Mouse (Mus musculus) megakaryocyte, embryonic 14.5 days (primary cell): ENCODE data around the gene Relt.

Source experiments
- FLI1 ChIP-seq: IDR thresholded peaks from 2 replicates; pipeline ENCODE4 v1.6.1; 2012; ENCODE audit warnings: low read length, inconsistent platforms, mixed read lengths
- GATA1 ChIP-seq: IDR thresholded peaks from 3 replicates; pipeline ENCODE4 v1.6.1; 2012; ENCODE audit warnings: mixed read lengths, low read length, inconsistent platforms, borderline replicate concordance

GRCm38 (mm10) chr7:100881950-100882349 lies 18.7 kb upstream of the Relt start:
- TF ChIP-seq GATA1: no peak
- no peak for TF ChIP-seq FLI1
